Mouse (Mus musculus) E14TG2a.4 (cell line): ENCODE measurements around the gene Pilra.

ENCODE experiments used
- CTCF ChIP-seq: conservative IDR thresholded peaks from 2 replicates; pipeline ENCODE4 v1.5.1; 2014; ENCODE audit warnings: low read length
- NANOG ChIP-seq: IDR thresholded peaks from 2 replicates; pipeline ENCODE4 v1.6.1; 2014; ENCODE audit warnings: borderline replicate concordance, low read length, mixed read lengths
- POU5F1 ChIP-seq: IDR thresholded peaks from 2 replicates; pipeline ENCODE4 v1.6.1; 2014; ENCODE audit warnings: low read length, borderline replicate concordance

DNA sequence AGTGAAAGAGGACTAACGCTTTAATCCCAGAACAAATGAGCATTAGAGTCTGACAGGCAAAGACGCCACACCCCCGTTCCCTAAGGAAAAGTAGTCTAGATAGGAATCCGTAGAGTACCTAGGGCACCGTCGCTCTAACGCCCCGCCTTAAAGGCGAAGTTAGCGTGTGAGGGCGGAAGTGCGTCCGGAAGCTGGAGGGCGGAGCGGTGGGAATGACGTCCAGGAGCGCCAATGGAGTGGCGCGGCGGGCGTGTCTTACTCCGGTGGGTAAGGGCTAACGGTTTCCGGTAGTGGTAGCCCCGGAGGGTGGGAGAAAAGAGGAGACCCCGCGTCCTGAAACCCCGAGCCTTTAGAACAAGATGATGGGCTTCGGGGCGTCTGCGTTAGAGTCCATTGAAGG is 57.4 kb downstream of the Pilra start, which contains the start of gene Ppp1r35:
- TF ChIP-seq CTCF (no peak), NANOG (no peak), POU5F1 (no peak)
